Mouse (Mus musculus) G1E (cell line): ENCODE results near the gene Cyp11a1. TPM values are rescaled to one million over a fixed set of nuclear protein-coding genes. Genes with fewer than 3 reads are reported as not detected.

Source experiments
- ATAC-seq: 2 replicates; pipeline ENCODE4 v1.8.0; 2016; ENCODE audit warnings: mild to moderate bottlenecking; ENCODE audit not compliant: insufficient number of reproducible peaks, poor library complexity, low FRiP score, severe bottlenecking; ENCODE audit errors: extremely low read depth
- DNase-seq: peaks from one replicate; pipeline ENCODE4 v3.0.0; 2012; ENCODE audit warnings: low spot score
- H3K27me3 ChIP-seq: 2 replicates; pipeline ENCODE4 v1.6.1; 2012; ENCODE audit warnings: mild to moderate bottlenecking, low read length, inconsistent platforms; ENCODE audit not compliant: insufficient read depth
- H3K36me3 ChIP-seq: replicated peaks from 2 replicates; pipeline ENCODE3; 2012; ENCODE audit warnings: mild to moderate bottlenecking, inconsistent platforms
- H3K4me1 ChIP-seq: 2 replicates; pipeline ENCODE4 v1.6.1; 2012; ENCODE audit warnings: low read depth, low read length, inconsistent platforms, mixed read lengths; ENCODE audit not compliant: insufficient read depth
- H3K4me3 ChIP-seq: 2 replicates; pipeline ENCODE4 v1.5.1; 2012; ENCODE audit warnings: low read depth, mild to moderate bottlenecking, inconsistent platforms, low read length, moderate library complexity, mixed read lengths
- H3K9me3 ChIP-seq: replicated peaks from 2 replicates; pipeline ENCODE4 v1.6.1; 2012; ENCODE audit warnings: inconsistent platforms
- CTCF ChIP-seq: IDR thresholded peaks from 2 replicates; pipeline ENCODE4 v1.5.1; 2012; ENCODE audit warnings: low read depth, low read length, inconsistent platforms, mixed read lengths
- GATA1 ChIP-seq: IDR thresholded peaks from 2 replicates; pipeline ENCODE4 v1.6.1; 2012; ENCODE audit warnings: borderline replicate concordance, low read length, inconsistent platforms, mixed read lengths
- GATA2 ChIP-seq: IDR thresholded peaks from 2 replicates; pipeline ENCODE4 v1.6.1; 2012; ENCODE audit warnings: low read depth, low read length, inconsistent platforms, borderline replicate concordance
- POLR2AphosphoS5 ChIP-seq: IDR thresholded peaks from 2 replicates; pipeline ENCODE4 v1.6.1; 2012; ENCODE audit warnings: low read depth, low read length, inconsistent platforms; ENCODE audit not compliant: insufficient replicate concordance
- TAL1 ChIP-seq: conservative IDR thresholded peaks from 2 replicates; pipeline ENCODE4 v1.6.1; 2012; ENCODE audit warnings: low read depth, low read length, inconsistent platforms, mixed read lengths
- polyA plus RNA-seq: library from polyadenylated mRNA; stranded (reverse); fragments of >175 nt; gene quantifications from 2 replicates; pipeline ENCODE4 v1.2.3, GENCODE M21; 2012
- total RNA-seq, 2 experiments: library from RNA; stranded (forward) in 1 of 2; stranded (reverse) in 1 of 2; fragments of 200-1000 nt in 1 of 2; fragments of >200 nt in 1 of 2; fragmentation: Nextera tagmentation in 1 of 2; gene quantifications; 2 replicates each; pipeline ENCODE4 v1.2.3; 2014 to 2017

Cyp11a1 gene
- total and polyA plus RNA-seq, 3 experiments = 0.12 to 18.2 (median 0.68) TPM

DNA sequence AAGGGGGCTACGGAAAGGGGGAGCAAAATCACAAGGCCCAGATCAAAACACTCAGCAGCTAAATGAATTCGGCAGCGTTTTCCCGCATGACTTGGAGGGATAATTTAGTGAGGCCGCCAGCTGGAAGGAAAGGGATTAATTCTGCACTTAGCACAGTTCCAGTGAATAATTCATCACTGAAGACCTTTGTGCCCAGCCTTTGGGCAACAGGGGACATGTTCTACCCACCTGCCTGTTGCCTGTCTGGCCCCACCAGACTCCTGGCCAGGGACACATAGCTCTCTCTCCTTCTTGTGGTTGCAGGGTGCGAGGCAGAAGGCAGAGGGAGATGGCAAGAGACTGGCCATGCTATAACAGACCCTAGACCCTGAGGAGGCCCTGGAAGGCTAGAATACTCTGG lies 59.3 kb downstream of the Cyp11a1 start:
- Histone ChIP-seq H3K4me1 (no peaks in the 10 kb centered on the region; the same call in 1 of the 2 replicates), H3K9me3 (no peaks in the 10 kb centered on the region), H3K27me3 (peaks cover 9% of the 10 kb centered on the region; the same call in 1 of the 2 replicates), H3K4me3 (no peak overlapping the region), H3K36me3 (no peaks in the 10 kb centered on the region)
- ATAC-seq = no peak
- no peak for TF ChIP-seq POLR2AphosphoS5
- TF ChIP-seq CTCF = no peak
- no peak for TF ChIP-seq TAL1
- no peak for TF ChIP-seq GATA1
- no peak for TF ChIP-seq GATA2
- no peak for DNase-seq

DNA sequence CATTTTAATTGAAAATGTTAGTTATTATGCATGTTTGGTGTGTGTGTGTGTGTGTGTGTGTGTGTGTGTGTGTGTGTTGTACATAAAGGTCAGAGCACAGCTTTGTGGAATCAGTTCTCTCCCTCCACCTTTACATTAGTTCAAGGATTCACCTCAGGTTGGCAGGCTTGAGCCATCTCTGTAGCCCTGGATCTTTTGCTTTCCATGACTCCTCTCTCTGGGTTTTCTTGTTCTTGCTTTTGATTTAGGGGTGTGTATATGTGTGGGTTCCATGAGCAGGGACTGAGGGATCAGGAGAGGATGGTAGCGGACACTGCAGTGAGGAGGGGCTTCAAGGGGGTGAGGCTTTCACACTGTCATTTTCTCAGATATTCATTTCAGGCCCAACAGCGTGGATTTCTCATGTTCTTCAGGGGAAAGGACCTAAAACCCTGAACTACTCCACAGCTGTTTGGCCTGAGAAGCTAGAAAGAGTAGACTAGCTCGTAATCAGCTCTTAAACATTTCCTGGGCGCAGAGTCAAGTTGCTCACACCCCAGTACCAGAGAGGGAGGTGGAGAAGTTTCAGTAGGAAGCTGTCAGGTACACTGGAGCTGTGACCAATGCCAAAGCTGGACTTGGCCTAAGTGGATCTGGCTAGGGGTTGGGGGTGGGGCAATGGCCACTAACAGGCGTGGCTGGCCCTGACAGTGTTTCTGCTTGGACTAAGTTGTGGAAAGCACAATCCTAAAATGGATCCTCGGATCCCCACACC lies 59.9 kb downstream of the Cyp11a1 start:
- Histone ChIP-seq H3K4me3 (no peak overlapping the region), H3K4me1 (no peaks in the 10 kb centered on the region; the same call in 1 of the 2 replicates), H3K36me3 (no peaks in the 10 kb centered on the region), H3K27me3 (peaks cover 8% of the 10 kb centered on the region; the same call in 1 of the 2 replicates), H3K9me3 (no peaks in the 10 kb centered on the region)
- ATAC-seq (no peak), DNase-seq (no peak)
- TF ChIP-seq GATA2 (no peak), POLR2AphosphoS5 (no peak), CTCF (no peak), GATA1 (no peak), TAL1 (no peak)

DNA sequence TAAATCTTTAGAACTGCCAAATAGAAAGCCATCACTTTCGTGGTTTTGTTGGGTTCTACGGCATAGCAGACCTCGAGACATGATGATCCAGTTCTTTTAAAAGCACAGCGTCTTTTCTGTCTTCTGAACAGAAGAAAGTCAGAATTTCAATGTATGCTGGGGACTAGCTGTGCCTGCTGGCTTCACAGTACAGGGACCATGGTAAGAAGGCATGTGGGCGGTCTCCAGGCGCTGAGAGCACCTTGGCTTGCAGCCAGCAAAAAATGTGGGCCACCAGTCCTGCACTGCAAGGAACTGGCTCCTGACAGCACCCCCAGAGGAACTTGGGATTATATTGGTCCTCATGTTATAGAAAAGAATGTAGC lies 60.5 kb downstream of the Cyp11a1 start:
- TF ChIP-seq TAL1 (no peak), GATA1 (no peak), CTCF (no peak), POLR2AphosphoS5 (no peak), GATA2 (no peak)
- no peak overlapping the region for H3K4me3 ChIP-seq
- ATAC-seq = no peak
- no peak for DNase-seq
- no peaks in the 10 kb centered on the region; the same call in 1 of the 2 replicates for H3K4me1 ChIP-seq
- peaks cover 9% of the 10 kb centered on the region; the same call in 1 of the 2 replicates for H3K27me3 ChIP-seq
- H3K9me3 ChIP-seq = no peaks in the 10 kb centered on the region
- H3K36me3 ChIP-seq = no peaks in the 10 kb centered on the region

DNA sequence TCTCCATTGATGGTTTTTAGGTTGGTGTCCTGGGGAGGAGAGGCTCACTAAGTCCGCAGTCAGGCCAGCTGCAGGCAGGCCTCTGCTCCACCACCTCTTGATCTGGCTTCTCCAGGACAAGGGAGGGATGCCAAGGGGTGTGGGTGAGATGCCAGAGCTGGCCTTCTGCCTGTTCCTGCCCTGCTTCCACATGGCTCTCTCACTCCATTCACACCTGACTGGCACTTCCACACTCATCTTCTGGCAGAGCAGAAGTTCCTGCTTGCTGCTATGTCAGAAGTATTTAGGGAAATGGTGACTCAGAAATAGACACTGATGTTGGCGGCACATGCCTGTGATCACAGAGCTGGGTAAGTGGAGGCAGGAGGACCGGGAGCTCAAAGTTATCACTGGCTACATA lies 61.3 kb downstream of the Cyp11a1 start:
- H3K27me3 ChIP-seq = peaks cover 12% of the 10 kb centered on the region
- H3K4me3 ChIP-seq = no peak overlapping the region
- DNase-seq = no peak
- ATAC-seq = no peak
- H3K36me3 ChIP-seq = no peaks in the 10 kb centered on the region
- no peaks in the 10 kb centered on the region for H3K9me3 ChIP-seq
- H3K4me1 ChIP-seq = no peaks in the 10 kb centered on the region; the same call in 1 of the 2 replicates
- TF ChIP-seq POLR2AphosphoS5 (no peak), CTCF (no peak), GATA2 (no peak), TAL1 (no peak), GATA1 (no peak)

DNA sequence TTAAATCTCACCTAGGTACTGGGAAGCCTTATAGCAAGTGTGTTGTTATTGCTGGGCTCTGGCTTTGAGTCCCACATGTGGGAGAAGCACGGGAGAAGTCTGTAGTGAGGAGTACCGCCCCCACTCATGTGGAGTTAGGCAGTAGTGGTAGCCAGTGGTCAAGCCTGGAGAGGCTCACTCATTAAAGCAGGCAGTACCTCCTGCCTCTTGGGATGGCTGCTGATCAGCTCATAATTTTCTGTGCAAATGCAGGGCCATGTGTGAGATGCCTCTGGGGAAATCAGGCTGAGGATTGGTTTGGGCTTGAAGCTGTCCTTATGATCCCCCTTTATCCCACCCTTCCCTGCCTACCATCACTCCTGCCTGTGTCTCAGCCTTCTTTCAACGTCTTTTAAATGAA lies 68.3 kb downstream of the Cyp11a1 start:
- no peak overlapping the region for H3K4me3 ChIP-seq
- H3K36me3 ChIP-seq = no peaks in the 10 kb centered on the region
- H3K9me3 ChIP-seq = no peaks in the 10 kb centered on the region
- H3K4me1 ChIP-seq = no peaks in the 10 kb centered on the region
- ATAC-seq = no peak
- DNase-seq = no peak
- TF ChIP-seq TAL1 (no peak), POLR2AphosphoS5 (no peak), GATA2 (no peak), CTCF (no peak), GATA1 (no peak)
- peaks cover 18% of the 10 kb centered on the region for H3K27me3 ChIP-seq

Other genes starting within 250 kb of the Cyp11a1 start
- 95.9 and 119 TPM in 2 replicates for gene Clk3, start 240.6 kb upstream of the Cyp11a1 start, total RNA-seq (2014; fragmentation: Nextera tagmentation)
- 53.8 and 56.8 TPM in 2 replicates for gene Clk3, start 240.6 kb upstream of the Cyp11a1 start, total RNA-seq (2017)
- 33.0 and 36.9 TPM in 2 replicates for gene Clk3, start 240.6 kb upstream of the Cyp11a1 start, polyA plus RNA-seq
- gene Arid3b, start 169.6 kb upstream of the Cyp11a1 start, total RNA-seq (2014; fragmentation: Nextera tagmentation) = 16.7 and 19.5 TPM in 2 replicates
- gene Arid3b, start 169.6 kb upstream of the Cyp11a1 start, total RNA-seq (2017) = 6.1 and 7.2 TPM in 2 replicates
- 4.0 and 7.4 TPM in 2 replicates for gene Arid3b, start 169.6 kb upstream of the Cyp11a1 start, polyA plus RNA-seq
- gene Ubl7, start 95.4 kb upstream of the Cyp11a1 start, total RNA-seq (2014; fragmentation: Nextera tagmentation) = 155 and 159 TPM in 2 replicates
- gene Ubl7, start 95.4 kb upstream of the Cyp11a1 start, total RNA-seq (2017) = 19.1 and 21.1 TPM in 2 replicates
- 72.5 and 110 TPM in 2 replicates for gene Ubl7, start 95.4 kb upstream of the Cyp11a1 start, polyA plus RNA-seq
- not detected in 2 replicates for gene Sema7a, start 66.3 kb upstream of the Cyp11a1 start, total RNA-seq (2014; fragmentation: Nextera tagmentation)
- gene Sema7a, start 66.3 kb upstream of the Cyp11a1 start, total RNA-seq (2017) = not detected in 2 replicates
- 0.01 TPM in 1 of 2 replicates, not detected in the other for gene Sema7a, start 66.3 kb upstream of the Cyp11a1 start, polyA plus RNA-seq
- not detected in 2 replicates for gene Stra6, start 57.4 kb downstream of the Cyp11a1 start, total RNA-seq (2014; fragmentation: Nextera tagmentation)
- gene Stra6, start 57.4 kb downstream of the Cyp11a1 start, total RNA-seq (2017) = 0.11 TPM in 1 of 2 replicates, not detected in the other
- gene Stra6, start 57.4 kb downstream of the Cyp11a1 start, polyA plus RNA-seq = not detected in 2 replicates
- not detected in 2 replicates for gene Ccdc33, start 112.4 kb downstream of the Cyp11a1 start, total RNA-seq (2014; fragmentation: Nextera tagmentation)
- gene Ccdc33, start 112.4 kb downstream of the Cyp11a1 start, total RNA-seq (2017) = 0.05 and 0.23 TPM in 2 replicates
- not detected in 2 replicates for gene Ccdc33, start 112.4 kb downstream of the Cyp11a1 start, polyA plus RNA-seq
- gene Islr, start 197.9 kb downstream of the Cyp11a1 start, total RNA-seq (2014; fragmentation: Nextera tagmentation) = not detected in 2 replicates
- gene Islr, start 197.9 kb downstream of the Cyp11a1 start, total RNA-seq (2017) = 0.12 and 0.22 TPM in 2 replicates
- not detected in 2 replicates for gene Islr, start 197.9 kb downstream of the Cyp11a1 start, polyA plus RNA-seq
- not detected in 2 replicates for gene Islr2, start 197.9 kb downstream of the Cyp11a1 start, total RNA-seq (2014; fragmentation: Nextera tagmentation)
- gene Islr2, start 197.9 kb downstream of the Cyp11a1 start, total RNA-seq (2017) = 0.11 TPM in 1 of 2 replicates, not detected in the other
- gene Islr2, start 197.9 kb downstream of the Cyp11a1 start, polyA plus RNA-seq = 0.03 and 0.04 TPM in 2 replicates
- 101 and 108 TPM in 2 replicates for gene Pml, start 243.4 kb downstream of the Cyp11a1 start, total RNA-seq (2014; fragmentation: Nextera tagmentation)
- 19.0 and 22.3 TPM in 2 replicates for gene Pml, start 243.4 kb downstream of the Cyp11a1 start, total RNA-seq (2017)
- gene Pml, start 243.4 kb downstream of the Cyp11a1 start, polyA plus RNA-seq = 163 and 217 TPM in 2 replicates
- 7.4 and 8.6 TPM in 2 replicates for gene Stoml1, start 246.8 kb downstream of the Cyp11a1 start, total RNA-seq (2014; fragmentation: Nextera tagmentation)
- gene Stoml1, start 246.8 kb downstream of the Cyp11a1 start, total RNA-seq (2017) = 6.9 and 8.8 TPM in 2 replicates
- 6.0 and 6.4 TPM in 2 replicates for gene Stoml1, start 246.8 kb downstream of the Cyp11a1 start, polyA plus RNA-seq